ENCODE assay signal across 13 mouse cellular contexts in genomic region chr14:58046639-58047284, GRCm38 (mm10). TPM values are rescaled to one million over a fixed set of nuclear protein-coding genes. Genes with fewer than 3 reads are reported as not detected.
"Had no signal": no experiment of that assay in that cellular context is flagged by ENCODE, and none has a peak within 500 bp of the region (broad histone marks: within the 10 kb centered on the region; RNA-seq: fewer than 3 reads in every experiment).

No protein-coding gene starts in this region.

- H3K4me3 ChIP-seq: hindbrain, embryonic 13.5 days; limb, embryonic 15.5 days; midbrain, embryonic 12.5 days; neural tube, embryonic 13.5 days had no signal

- H3K27ac ChIP-seq: hindbrain, embryonic 13.5 days; limb, embryonic 15.5 days; liver, embryonic 14.5 days; midbrain, embryonic 12.5 days; neural tube, embryonic 13.5 days had no signal

- H3K36me3 ChIP-seq: hindbrain, embryonic 13.5 days; limb, embryonic 15.5 days; midbrain, embryonic 12.5 days; neural tube, embryonic 13.5 days had no signal

- ATAC-seq: midbrain, embryonic 16.5 days had no signal

- H3K9me3 ChIP-seq: hindbrain, embryonic 13.5 days; limb, embryonic 15.5 days; midbrain, embryonic 12.5 days; neural tube, embryonic 13.5 days had no signal

- H3K9ac ChIP-seq: hindbrain, embryonic 13.5 days; limb, embryonic 15.5 days; liver, embryonic 14.5 days; midbrain, embryonic 12.5 days; neural tube, embryonic 13.5 days had no signal

- H3K4me2 ChIP-seq: hindbrain, embryonic 13.5 days; limb, embryonic 15.5 days; midbrain, embryonic 12.5 days; neural tube, embryonic 13.5 days had no signal

- DNase-seq: lung, adult 18-20 months; retina, postnatal 1 day; right cerebral cortex, postnatal 4 days; spleen, adult 18-20 months; thymus, adult 18-20 months; thymus, postnatal 14 days had no signal

- H3K4me1 ChIP-seq: hindbrain, embryonic 13.5 days; limb, embryonic 15.5 days; midbrain, embryonic 12.5 days; neural tube, embryonic 13.5 days had no signal

- H3K27me3 ChIP-seq: hindbrain, embryonic 13.5 days; limb, embryonic 15.5 days; midbrain, embryonic 12.5 days; neural tube, embryonic 13.5 days had no signal

RNA-seq across cellular contexts. Expression of gene Fgf9, which starts 23.6 kb away (rescaled TPM):
- total RNA-seq: megakaryocyte-erythroid progenitor cell, adult 5-6 weeks had no signal
